Mouse (Mus musculus) MEL (cell line): ENCODE measurements around the gene Sv2c.

Experiments used
- CTCF ChIP-seq, 3 experiments: IDR thresholded peaks in 2 of 3; conservative IDR thresholded peaks in 1 of 3; 2 replicates each; pipeline ENCODE4 v1.5.1; 2011 to 2012; ENCODE audit warnings: low read length in 3 of 3, low read depth in 2 of 3, mild to moderate bottlenecking in 2 of 3, improper control_type of control experiment in 1 of 3, inconsistent platforms in 1 of 3, mixed read lengths in 1 of 3, moderate library complexity in 1 of 3; ENCODE audit not compliant: control insufficient read depth in 1 of 3, insufficient read depth in 1 of 3, poor library complexity in 1 of 3, severe bottlenecking in 1 of 3
- NRF1 ChIP-seq: IDR thresholded peaks from 2 replicates; pipeline ENCODE4 v1.6.1; 2014; ENCODE audit warnings: low read depth, mild to moderate bottlenecking, inconsistent platforms, low read length, improper control_type of control experiment, moderate library complexity; ENCODE audit not compliant: poor library complexity, insufficient read depth, severe bottlenecking
- TAL1 ChIP-seq: IDR thresholded peaks from 2 replicates; pipeline ENCODE4 v1.6.1; 2012; ENCODE audit warnings: mild to moderate bottlenecking, inconsistent platforms, low read length, moderate library complexity, mixed read lengths

DNA sequence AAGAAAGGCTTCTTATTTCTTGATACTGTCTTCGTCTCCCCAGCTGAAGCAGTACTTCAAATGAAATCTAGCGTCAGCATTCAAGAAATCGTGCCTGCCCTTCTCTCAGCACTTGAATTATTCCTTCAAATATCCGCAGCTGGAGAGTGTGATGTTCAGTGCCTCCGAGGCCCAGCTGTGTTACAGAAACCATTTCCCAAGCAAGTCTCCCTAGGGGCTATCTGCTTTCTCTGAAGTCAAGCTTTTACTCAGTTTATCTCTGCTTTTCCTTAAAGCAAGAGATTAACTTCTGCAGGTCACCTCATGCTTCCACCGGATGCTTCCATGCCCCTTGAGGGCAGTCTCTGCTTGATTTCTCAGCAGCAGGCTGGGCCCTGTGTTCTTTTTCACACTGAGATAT is 166.8 kb downstream of the Sv2c start:
- TF ChIP-seq TAL1 = no peak
- TF ChIP-seq CTCF (IDR thresholded peaks at IDR 0.05 in 2 of 3, conservative IDR thresholded peaks at IDR 0.05 in 1 of 3; ENCODE audit: control insufficient read depth in 1 of 3, insufficient read depth in 1 of 3, low read depth in 2 of 3, low read length in 3 of 3, poor library complexity in 1 of 3, severe bottlenecking in 1 of 3) = no peak
- no peak for TF ChIP-seq NRF1
